Mouse (Mus musculus): ENCODE results near the gene Nrxn2. TPM values are rescaled to one million over a fixed set of nuclear protein-coding genes. Genes with fewer than 3 reads are reported as not detected.

Nrxn2 gene
- polyA plus RNA-seq, 1 experiment from 2014 or later = 1.6 TPM

- Histone ChIP-seq H3K9ac (ENCODE audit: low read depth, low read length) (no peak overlapping the region), H3K27ac (ENCODE audit: low read depth, low read length) (no peak overlapping the region), H3K9me3 (ENCODE audit: control insufficient read depth, low read length) (no peaks in the 10 kb centered on the region), H3K36me3 (ENCODE audit: control insufficient read depth, insufficient read depth, low read length) (peaks cover 58% of the 10 kb centered on the region), H3K4me1 (replicated peaks; ENCODE audit: control insufficient read depth, insufficient read depth, low read length) (no peaks in the 10 kb centered on the region; the same call in 1 of the 2 replicates), H3K4me3 (ENCODE audit: low read depth, low read length) (no peak overlapping the region), H3K27me3 (replicated peaks; ENCODE audit: control insufficient read depth, insufficient read depth, low read length) (no peaks in the 10 kb centered on the region), H3K4me2 (no peak overlapping the region)
- no peak for DNase-seq (ENCODE audit: low spot score)
- ATAC-seq (replicated peaks; ENCODE audit: low FRiP score) = no peak
- WGBS = 84% methylated on average over 11 of the region's 11 CpGs
Observed at GRCm38 (mm10) chr19:6377327-6378040, 41.0 kb upstream of the Nrxn2 start.

- Histone ChIP-seq H3K27ac (ENCODE audit: low read depth, low read length) (no peak overlapping the region), H3K27me3 (replicated peaks; ENCODE audit: control insufficient read depth, insufficient read depth, low read length) (no peaks in the 10 kb centered on the region)
- no peak for DNase-seq (ENCODE audit: low spot score)
Observed at GRCm38 (mm10) chr19:6380411-6381166, 37.9 kb upstream of the Nrxn2 start.

GRCm38 (mm10) chr19:6381238-6381637 lies 37.3 kb upstream of the Nrxn2 start:
- no peak overlapping the region for H3K9ac ChIP-seq (ENCODE audit: low read depth, low read length)
- H3K36me3 ChIP-seq (ENCODE audit: control insufficient read depth, insufficient read depth, low read length) = peaks cover 23% of the 10 kb centered on the region
- DNase-seq (ENCODE audit: low spot score) (no peak), ATAC-seq (replicated peaks; ENCODE audit: low FRiP score) (no peak)
- H3K9me3 ChIP-seq (ENCODE audit: control insufficient read depth, low read length) = no peaks in the 10 kb centered on the region
- peaks cover 15% of the 10 kb centered on the region for H3K4me1 ChIP-seq (replicated peaks; ENCODE audit: control insufficient read depth, insufficient read depth, low read length)
- H3K4me3 ChIP-seq (ENCODE audit: low read depth, low read length) = no peak overlapping the region
- H3K27me3 ChIP-seq (replicated peaks; ENCODE audit: control insufficient read depth, insufficient read depth, low read length) = no peaks in the 10 kb centered on the region
- H3K27ac ChIP-seq (ENCODE audit: low read depth, low read length) = no peak overlapping the region; the same call in 1 of the 2 replicates
- H3K4me2 ChIP-seq = no peak overlapping the region
- WGBS = 92% methylated on average over 5 of the region's 5 CpGs

More at GRCm38 (mm10) chr19:6380411-6381166, 37.9 kb upstream of the Nrxn2 start:
- Histone ChIP-seq H3K9ac (ENCODE audit: low read depth, low read length) (no peak overlapping the region), H3K36me3 (ENCODE audit: control insufficient read depth, insufficient read depth, low read length) (peaks cover 29% of the 10 kb centered on the region), H3K4me3 (ENCODE audit: low read depth, low read length) (no peak overlapping the region), H3K9me3 (ENCODE audit: control insufficient read depth, low read length) (no peaks in the 10 kb centered on the region), H3K4me2 (no peak overlapping the region), H3K4me1 (replicated peaks; ENCODE audit: control insufficient read depth, insufficient read depth, low read length) (peaks cover 15% of the 10 kb centered on the region)
- ATAC-seq (replicated peaks; ENCODE audit: low FRiP score) = no peak
- 88% methylated on average over 9 of the region's 9 CpGs for WGBS

- DNase-seq (ENCODE audit: low spot score) (no peak), ATAC-seq (replicated peaks; ENCODE audit: low FRiP score) (no peak)
- Histone ChIP-seq H3K4me2 (no peak overlapping the region), H3K27me3 (replicated peaks; ENCODE audit: control insufficient read depth, insufficient read depth, low read length) (no peaks in the 10 kb centered on the region), H3K36me3 (ENCODE audit: control insufficient read depth, insufficient read depth, low read length) (peaks cover 12% of the 10 kb centered on the region), H3K9ac (ENCODE audit: low read depth, low read length) (no peak overlapping the region), H3K9me3 (ENCODE audit: control insufficient read depth, low read length) (no peaks in the 10 kb centered on the region), H3K27ac (ENCODE audit: low read depth, low read length) (no peak overlapping the region), H3K4me3 (ENCODE audit: low read depth, low read length) (no peak overlapping the region), H3K4me1 (replicated peaks; ENCODE audit: control insufficient read depth, insufficient read depth, low read length) (peaks cover 15% of the 10 kb centered on the region)
- WGBS = 58% methylated on average over 4 of the region's 4 CpGs
Observed at GRCm38 (mm10) chr19:6382323-6382924, 36.1 kb upstream of the Nrxn2 start.

- no peak overlapping the region for H3K9ac ChIP-seq (ENCODE audit: low read depth, low read length)
- no peak overlapping the region for H3K4me3 ChIP-seq (ENCODE audit: low read depth, low read length)
- no peak overlapping the region for H3K4me2 ChIP-seq
- DNase-seq (ENCODE audit: low spot score) = no peak
- peaks cover 15% of the 10 kb centered on the region for H3K4me1 ChIP-seq (replicated peaks; ENCODE audit: control insufficient read depth, insufficient read depth, low read length)
- H3K36me3 ChIP-seq (ENCODE audit: control insufficient read depth, insufficient read depth, low read length) = peaks cover 3% of the 10 kb centered on the region; the same call in 1 of the 2 replicates
- no peaks in the 10 kb centered on the region for H3K9me3 ChIP-seq (ENCODE audit: control insufficient read depth, low read length)
- H3K27me3 ChIP-seq (replicated peaks; ENCODE audit: control insufficient read depth, insufficient read depth, low read length) = no peaks in the 10 kb centered on the region; the same call in 1 of the 2 replicates
- 44% methylated on average over 5 of the region's 5 CpGs for WGBS
- no peak for ATAC-seq (replicated peaks; ENCODE audit: low FRiP score)
- H3K27ac ChIP-seq (ENCODE audit: low read depth, low read length) = no peak overlapping the region
Observed at GRCm38 (mm10) chr19:6383470-6383869, 35.1 kb upstream of the Nrxn2 start.

GRCm38 (mm10) chr19:6384128-6384527 lies 34.4 kb upstream of the Nrxn2 start, which contains the start of gene Pygm:
Pygm (plus strand) TSS chr19:6384399.
- no peak for DNase-seq (ENCODE audit: low spot score)
- ATAC-seq (replicated peaks; ENCODE audit: low FRiP score) = no peak
- 20% methylated on average over 7 of the region's 7 CpGs for WGBS
- Histone ChIP-seq H3K9ac (ENCODE audit: low read depth, low read length) (no peak within 1 kb of the TSS), H3K27ac (ENCODE audit: low read depth, low read length) (no peak within 1 kb of the TSS; the same call in 1 of the 2 replicates), H3K4me3 (ENCODE audit: low read depth, low read length) (no peak within 1 kb of the TSS), H3K36me3 (ENCODE audit: control insufficient read depth, insufficient read depth, low read length) (no peaks in the 10 kb centered on the region), H3K27me3 (replicated peaks; ENCODE audit: control insufficient read depth, insufficient read depth, low read length) (peaks cover 2% of the 10 kb centered on the region; the same call in 1 of the 2 replicates), H3K4me2 (no peak within 1 kb of the TSS; the same call in 1 of the 2 replicates), H3K9me3 (ENCODE audit: control insufficient read depth, low read length) (no peaks in the 10 kb centered on the region), H3K4me1 (replicated peaks; ENCODE audit: control insufficient read depth, insufficient read depth, low read length) (peaks cover 17% of the 10 kb centered on the region)

- H3K9me3 ChIP-seq (ENCODE audit: control insufficient read depth, low read length) = no peaks in the 10 kb centered on the region
- WGBS = 71% methylated on average over 11 of the region's 11 CpGs
- ATAC-seq (replicated peaks; ENCODE audit: low FRiP score) (no peak), DNase-seq (ENCODE audit: low spot score) (no peak)
- H3K4me2 ChIP-seq = no peak overlapping the region; the same call in 1 of the 2 replicates
- H3K36me3 ChIP-seq (ENCODE audit: control insufficient read depth, insufficient read depth, low read length) = no peaks in the 10 kb centered on the region
- peaks cover 2% of the 10 kb centered on the region; the same call in 1 of the 2 replicates for H3K27me3 ChIP-seq (replicated peaks; ENCODE audit: control insufficient read depth, insufficient read depth, low read length)
- no peak overlapping the region for H3K9ac ChIP-seq (ENCODE audit: low read depth, low read length)
- no peak overlapping the region for H3K4me3 ChIP-seq (ENCODE audit: low read depth, low read length)
- peaks cover 22% of the 10 kb centered on the region for H3K4me1 ChIP-seq (replicated peaks; ENCODE audit: control insufficient read depth, insufficient read depth, low read length)
- no peak overlapping the region for H3K27ac ChIP-seq (ENCODE audit: low read depth, low read length)
Observed at GRCm38 (mm10) chr19:6384954-6385353, 33.6 kb upstream of the Nrxn2 start.

GRCm38 (mm10) chr19:6385419-6385818 lies 33.1 kb upstream of the Nrxn2 start:
- Histone ChIP-seq H3K4me1 (replicated peaks; ENCODE audit: control insufficient read depth, insufficient read depth, low read length) (peaks cover 22% of the 10 kb centered on the region), H3K27ac (ENCODE audit: low read depth, low read length) (no peak overlapping the region), H3K27me3 (replicated peaks; ENCODE audit: control insufficient read depth, insufficient read depth, low read length) (peaks cover 2% of the 10 kb centered on the region; the same call in 1 of the 2 replicates), H3K9ac (ENCODE audit: low read depth, low read length) (no peak overlapping the region), H3K4me3 (ENCODE audit: low read depth, low read length) (no peak overlapping the region), H3K9me3 (ENCODE audit: control insufficient read depth, low read length) (no peaks in the 10 kb centered on the region), H3K36me3 (ENCODE audit: control insufficient read depth, insufficient read depth, low read length) (no peaks in the 10 kb centered on the region), H3K4me2 (no peak overlapping the region)
- ATAC-seq (replicated peaks; ENCODE audit: low FRiP score) (no peak), DNase-seq (ENCODE audit: low spot score) (no peak)
- WGBS = 81% methylated on average over 5 of the region's 5 CpGs
